Mouse (Mus musculus) left cerebral cortex, adult 9 months (tissue): ENCODE measurements around the gene Gabrp.
A peak's percentile ranks its signal among the peaks of the same experiment; 100 is the strongest.

Experiments
- DNase-seq, 2 experiments: peaks; one replicate each; pipeline ENCODE4 v3.0.0; 2022; ENCODE audit warnings: low spot score in 2 of 2

Gabrp gene

GRCm38 (mm10) chr11:33578859-33579258 lies at the start of gene Gabrp:
TSS of gene Gabrp (minus strand) at chr11:33578959.
- DNase-seq, result no peak

- DNase-seq, result peak; percentile 3 to 44
These were observed 48.5 kb upstream of the Gabrp start for GRCm38 (mm10) chr11:33627136-33627742.

- DNase-seq, result peak in 1 of 2 experiments; percentile 82
These were observed 35.5 kb upstream of the Gabrp start for GRCm38 (mm10) chr11:33614218-33614617.

- no peak for DNase-seq
These were observed 29.0 kb upstream of the Gabrp start for GRCm38 (mm10) chr11:33607784-33608183.

- no peak for DNase-seq
These were observed 24.4 kb upstream of the Gabrp start for GRCm38 (mm10) chr11:33603174-33603573.

- no peak for DNase-seq
These were observed 20.2 kb upstream of the Gabrp start, which contains the start of gene D130052B06Rik for GRCm38 (mm10) chr11:33598986-33599385. TSS of gene D130052B06Rik (plus strand) at chr11:33599302.

GRCm38 (mm10) chr11:33596655-33597054 lies 17.9 kb upstream of the Gabrp start:
- no peak for DNase-seq

GRCm38 (mm10) chr11:33592826-33593225 lies 14.1 kb upstream of the Gabrp start:
- DNase-seq, result no peak

GRCm38 (mm10) chr11:33590771-33591170 lies 12.0 kb upstream of the Gabrp start:
- no peak for DNase-seq

- no peak for DNase-seq
These were observed 7.9 kb upstream of the Gabrp start for GRCm38 (mm10) chr11:33586614-33587013.

GRCm38 (mm10) chr11:33579621-33580020 lies 862 bp upstream of the Gabrp start:
- no peak for DNase-seq

GRCm38 (mm10) chr11:33574944-33575343 lies 3.8 kb downstream of the Gabrp start:
- DNase-seq, result no peak

GRCm38 (mm10) chr11:33570413-33570812 lies 8.3 kb downstream of the Gabrp start:
- peak in 1 of 2 experiments; percentile 42 for DNase-seq

GRCm38 (mm10) chr11:33563921-33564320 lies 14.8 kb downstream of the Gabrp start:
- no peak for DNase-seq

GRCm38 (mm10) chr11:33554123-33554522 lies 24.6 kb downstream of the Gabrp start:
- DNase-seq, result peak in 1 of 2 experiments; percentile 31

GRCm38 (mm10) chr11:33550861-33551560 lies 27.7 kb downstream of the Gabrp start:
- DNase-seq, result no peak

- DNase-seq, result no peak
These were observed 31.4 kb downstream of the Gabrp start for GRCm38 (mm10) chr11:33547386-33547785.

GRCm38 (mm10) chr11:33544945-33545344 lies 33.8 kb downstream of the Gabrp start:
- no peak for DNase-seq

GRCm38 (mm10) chr11:33544121-33544520 lies 34.6 kb downstream of the Gabrp start:
- DNase-seq, result no peak

GRCm38 (mm10) chr11:33537390-33538125 lies 41.2 kb downstream of the Gabrp start:
- no peak for DNase-seq

GRCm38 (mm10) chr11:33536636-33537035 lies 42.1 kb downstream of the Gabrp start:
- no peak for DNase-seq

GRCm38 (mm10) chr11:33534541-33534940 lies 44.2 kb downstream of the Gabrp start:
- DNase-seq, result no peak

GRCm38 (mm10) chr11:33533577-33533976 lies 45.2 kb downstream of the Gabrp start:
- no peak for DNase-seq
